Mouse (Mus musculus) lung, embryonic 15.5 days (tissue): ENCODE results near the gene Grm2. TPM values are rescaled to one million over a fixed set of nuclear protein-coding genes. Genes with fewer than 3 reads are reported as not detected.

Experiments
- ATAC-seq: fragments of 200-750 bp; cut with Nextera tagmentation; 2 replicates; pipeline ENCODE4 v1.8.0; 2017; ENCODE audit warnings: moderate number of reproducible peaks, borderline replicate concordance; ENCODE audit not compliant: low FRiP score, low TSS enrichment; ENCODE audit errors: extremely low read depth
- H3K27ac ChIP-seq: fragments of 300-500 bp; sonication (generic); 2 replicates; pipeline ENCODE4 v1.5.1; 2015; ENCODE audit warnings: moderate library complexity, mild to moderate bottlenecking, inconsistent platforms
- H3K27me3 ChIP-seq: fragments of 300-500 bp; sonication (generic); 2 replicates; pipeline ENCODE4 v1.6.1; 2015; ENCODE audit warnings: inconsistent platforms
- H3K36me3 ChIP-seq: fragments of 300-500 bp; sonication (generic); 2 replicates; pipeline ENCODE4 v1.6.1; 2015; ENCODE audit warnings: inconsistent platforms
- H3K4me1 ChIP-seq: fragments of 300-500 bp; sonication (generic); 2 replicates; pipeline ENCODE4 v1.6.1; 2015; ENCODE audit warnings: inconsistent platforms
- H3K4me2 ChIP-seq: fragments of 300-500 bp; sonication (generic); 2 replicates; pipeline ENCODE4 v1.6.1; 2015; ENCODE audit warnings: inconsistent platforms, mild to moderate bottlenecking, moderate library complexity
- H3K4me3 ChIP-seq: fragments of 300-500 bp; sonication (generic); 2 replicates; pipeline ENCODE4 v1.5.1; 2015; ENCODE audit warnings: mild to moderate bottlenecking, inconsistent platforms
- H3K9ac ChIP-seq: fragments of 300-500 bp; sonication (generic); 2 replicates; pipeline ENCODE4 v1.6.1; 2015; ENCODE audit warnings: inconsistent platforms
- H3K9me3 ChIP-seq: fragments of 300-500 bp; sonication (generic); 2 replicates; pipeline ENCODE4 v1.6.1; 2016; ENCODE audit warnings: inconsistent platforms
- WGBS: fragments of 180-500 bp; shearing (Covaris S2); methylation state at CpG from one replicate; pipeline ENCODE4 v1.1.7; 2015; 5-methylcytosine and 5-hydroxymethylcytosine counted together
- polyA plus RNA-seq: library from polyadenylated mRNA; unstranded; fragments of >200 nt; fragmentation: Nextera tagmentation; extraction: Ambion mirVana; gene quantifications from 2 replicates; pipeline ENCODE4 v1.2.1, GENCODE M21; 2015

The Grm2 gene
- polyA plus RNA-seq, 1 experiment from 2014 or later: 0.25 TPM

DNA sequence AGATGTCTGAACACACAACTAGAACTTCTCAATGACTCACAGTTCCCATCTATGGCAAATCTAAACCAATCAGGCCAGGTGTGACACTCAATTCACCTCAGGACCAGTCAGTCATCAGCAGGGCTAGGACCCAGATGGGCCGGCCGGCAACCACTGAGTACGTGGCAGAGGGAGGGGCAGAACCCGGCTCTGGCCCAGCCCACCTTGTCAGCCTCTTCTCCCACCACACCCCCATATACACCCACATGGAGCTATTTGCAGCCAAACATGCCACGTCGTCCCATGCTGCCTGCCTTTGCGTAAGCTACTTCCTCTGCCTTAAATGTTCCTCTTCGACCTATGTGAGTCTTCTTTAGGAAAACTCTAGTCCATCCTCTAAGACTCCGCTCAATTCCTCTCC lies 20.1 kb upstream of the Grm2 start:
- Histone ChIP-seq H3K4me2 (no peak overlapping the region), H3K27ac (no peak overlapping the region), H3K4me3 (no peak overlapping the region), H3K4me1 (no peaks in the 10 kb centered on the region), H3K27me3 (no peaks in the 10 kb centered on the region), H3K9ac (no peak overlapping the region), H3K36me3 (peaks cover 13% of the 10 kb centered on the region), H3K9me3 (no peaks in the 10 kb centered on the region)
- 76% methylated on average over 9 of the region's 9 CpGs for WGBS
- no peak for ATAC-seq

DNA sequence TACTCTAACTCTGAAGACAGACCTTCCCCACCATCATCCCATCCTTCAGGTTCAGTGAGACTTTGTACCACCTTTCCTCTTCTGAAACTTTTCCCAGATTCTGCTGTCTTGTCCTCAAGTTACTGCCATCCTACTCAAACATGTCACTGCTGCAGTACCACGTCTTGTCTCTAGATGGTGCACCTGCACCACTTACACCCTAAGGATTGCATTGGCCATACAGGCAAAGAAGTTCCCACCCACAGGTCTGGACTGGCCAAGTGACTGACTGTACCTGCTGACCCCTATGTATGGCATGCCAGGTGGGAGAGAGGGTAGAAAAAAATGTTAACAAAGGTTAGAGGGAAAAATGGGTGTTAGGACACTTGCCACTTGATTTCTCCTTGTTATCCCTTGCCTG lies 19.6 kb upstream of the Grm2 start:
- H3K4me3 ChIP-seq: no peak overlapping the region
- H3K9ac ChIP-seq: no peak overlapping the region
- 0% methylated on average over 1 of the region's 1 CpGs for WGBS
- no peaks in the 10 kb centered on the region for H3K9me3 ChIP-seq
- no peaks in the 10 kb centered on the region for H3K27me3 ChIP-seq
- no peak overlapping the region for H3K27ac ChIP-seq
- no peak; the same call in 1 of the 2 replicates for ATAC-seq
- no peak overlapping the region for H3K4me2 ChIP-seq
- H3K4me1 ChIP-seq: no peaks in the 10 kb centered on the region
- peaks cover 13% of the 10 kb centered on the region for H3K36me3 ChIP-seq

DNA sequence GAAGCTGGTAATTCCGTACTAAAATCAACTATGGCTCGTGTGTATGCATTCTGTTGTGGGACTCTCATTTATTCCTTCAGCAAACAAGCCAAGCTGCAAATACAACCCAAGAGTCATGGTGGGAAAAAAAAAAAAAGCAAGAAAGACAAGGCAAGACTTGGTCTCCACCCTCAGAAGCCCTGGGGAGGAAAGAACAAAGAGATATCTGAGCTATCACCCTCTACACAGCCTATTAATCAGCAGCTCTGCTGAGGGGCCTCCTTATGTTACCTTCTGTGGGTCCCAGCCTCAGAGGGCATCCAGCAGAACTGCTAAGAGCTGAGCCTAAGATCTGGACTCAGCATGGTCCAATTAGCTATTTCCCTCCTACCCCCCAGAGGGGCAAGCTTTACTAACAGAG lies 18.0 kb upstream of the Grm2 start:
- Histone ChIP-seq H3K4me3 (no peak overlapping the region), H3K27me3 (no peaks in the 10 kb centered on the region), H3K27ac (no peak overlapping the region), H3K4me1 (no peaks in the 10 kb centered on the region), H3K4me2 (no peak overlapping the region), H3K36me3 (peaks cover 9% of the 10 kb centered on the region; the same call in 1 of the 2 replicates), H3K9me3 (no peaks in the 10 kb centered on the region), H3K9ac (no peak overlapping the region)
- 75% methylated on average over 2 of the region's 2 CpGs for WGBS
- ATAC-seq: no peak

DNA sequence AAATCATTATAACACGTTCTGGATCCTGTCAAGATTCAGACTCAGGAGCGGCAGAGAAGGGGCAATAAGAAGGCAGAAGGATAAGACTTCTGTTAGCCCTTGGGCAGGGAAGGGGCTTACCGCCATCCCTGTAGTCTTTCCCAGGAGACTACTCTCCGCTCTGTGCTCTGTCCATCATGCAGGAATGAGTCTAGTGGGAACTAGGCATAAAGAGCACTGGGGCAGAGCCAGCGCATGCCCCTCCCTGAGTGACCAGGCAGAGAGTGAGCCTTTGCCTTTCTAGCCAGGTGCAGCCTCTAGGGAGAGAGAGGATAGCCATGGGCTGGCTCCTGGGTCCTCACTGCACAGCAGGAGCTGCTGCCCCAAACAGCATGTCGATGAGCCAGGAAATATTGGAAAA lies 9.0 kb upstream of the Grm2 start:
- Histone ChIP-seq H3K4me1 (no peaks in the 10 kb centered on the region), H3K36me3 (peaks cover 22% of the 10 kb centered on the region; the same call in 1 of the 2 replicates), H3K27ac (no peak overlapping the region), H3K9ac (no peak overlapping the region), H3K27me3 (no peaks in the 10 kb centered on the region), H3K9me3 (no peaks in the 10 kb centered on the region), H3K4me2 (no peak overlapping the region), H3K4me3 (no peak overlapping the region)
- 84% methylated on average over 6 of the region's 6 CpGs for WGBS
- no peak for ATAC-seq

DNA sequence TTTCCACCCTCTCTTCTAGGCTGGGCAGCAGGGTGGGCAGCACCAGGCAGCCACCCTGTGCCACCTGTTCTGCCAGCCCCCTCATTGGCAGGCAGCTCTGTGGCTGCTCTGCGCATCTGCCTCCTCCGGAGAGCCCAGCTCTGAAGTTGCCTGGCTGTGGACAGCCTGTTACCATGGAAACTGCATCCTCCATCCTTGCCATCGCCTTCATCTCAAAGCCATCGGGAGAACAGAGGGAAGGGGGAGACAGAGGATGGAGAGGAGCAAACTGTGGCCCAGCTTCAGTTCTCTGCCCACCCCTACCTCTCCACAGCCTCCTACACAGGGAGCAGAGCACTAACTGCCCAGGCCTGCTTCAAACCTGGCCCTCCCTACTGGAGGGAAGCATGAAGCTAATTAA lies 8.6 kb upstream of the Grm2 start:
- Histone ChIP-seq H3K4me2 (no peak overlapping the region), H3K36me3 (peaks cover 21% of the 10 kb centered on the region; the same call in 1 of the 2 replicates), H3K27ac (no peak overlapping the region), H3K9ac (no peak overlapping the region), H3K4me1 (no peaks in the 10 kb centered on the region), H3K9me3 (no peaks in the 10 kb centered on the region), H3K27me3 (no peaks in the 10 kb centered on the region), H3K4me3 (no peak overlapping the region)
- no peak for ATAC-seq
- 78% methylated on average over 4 of the region's 4 CpGs for WGBS

DNA sequence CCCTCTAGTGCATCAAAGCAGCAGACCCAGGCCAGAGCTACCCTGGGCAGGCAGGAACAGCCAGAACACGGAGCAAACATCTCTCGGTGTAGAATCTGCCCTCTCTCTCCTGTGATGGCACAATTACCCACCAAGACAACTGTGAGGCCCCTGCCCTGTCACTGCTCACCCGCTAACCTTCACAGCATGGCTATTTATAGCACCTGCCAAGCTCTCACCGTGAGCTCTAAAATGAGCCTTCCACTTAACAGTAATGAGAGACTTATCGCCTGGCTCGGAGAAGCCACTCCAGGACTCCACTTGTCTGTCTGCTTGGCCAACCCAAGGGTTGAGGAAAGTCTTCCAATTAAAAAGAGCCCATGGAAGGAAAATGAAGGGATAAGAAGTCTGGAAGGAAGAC lies 7.3 kb upstream of the Grm2 start:
- no peak overlapping the region for H3K4me2 ChIP-seq
- no peak overlapping the region for H3K27ac ChIP-seq
- peaks cover 22% of the 10 kb centered on the region for H3K36me3 ChIP-seq
- 81% methylated on average over 6 of the region's 6 CpGs for whole genome bisulfite sequencing
- no peak overlapping the region for H3K9ac ChIP-seq
- no peak overlapping the region for H3K4me3 ChIP-seq
- no peak for ATAC-seq
- H3K27me3 ChIP-seq: no peaks in the 10 kb centered on the region
- H3K4me1 ChIP-seq: no peaks in the 10 kb centered on the region
- H3K9me3 ChIP-seq: no peaks in the 10 kb centered on the region

DNA sequence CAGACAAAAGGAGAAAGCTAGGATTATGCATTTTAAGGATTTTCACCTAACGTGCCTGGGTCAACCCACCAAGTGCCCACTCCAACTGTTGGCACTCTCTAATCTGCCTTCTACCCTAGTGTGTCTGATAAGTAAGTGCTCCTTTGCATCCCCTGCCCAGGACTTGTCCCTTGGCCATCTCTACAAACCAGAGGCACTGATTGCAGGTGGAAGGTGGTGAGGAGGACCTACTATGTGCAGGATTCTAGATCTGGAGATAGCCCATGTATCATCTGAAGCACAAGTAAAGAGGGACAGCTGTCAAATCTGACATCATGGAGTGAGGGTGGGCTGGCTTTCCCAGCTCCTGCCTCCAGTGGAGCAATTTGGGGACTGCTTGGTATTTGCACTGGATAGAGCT lies 4.1 kb upstream of the Grm2 start:
- no peak for ATAC-seq
- H3K9me3 ChIP-seq: no peaks in the 10 kb centered on the region
- H3K27me3 ChIP-seq: peaks cover 14% of the 10 kb centered on the region
- H3K36me3 ChIP-seq: peaks cover 18% of the 10 kb centered on the region; the same call in 1 of the 2 replicates
- peaks cover 5% of the 10 kb centered on the region for H3K4me1 ChIP-seq
- H3K9ac ChIP-seq: no peak overlapping the region
- no peak overlapping the region for H3K27ac ChIP-seq
- H3K4me2 ChIP-seq: no peak overlapping the region
- WGBS: 70% methylated on average over 1 of the region's 1 CpGs
- H3K4me3 ChIP-seq: no peak overlapping the region

DNA sequence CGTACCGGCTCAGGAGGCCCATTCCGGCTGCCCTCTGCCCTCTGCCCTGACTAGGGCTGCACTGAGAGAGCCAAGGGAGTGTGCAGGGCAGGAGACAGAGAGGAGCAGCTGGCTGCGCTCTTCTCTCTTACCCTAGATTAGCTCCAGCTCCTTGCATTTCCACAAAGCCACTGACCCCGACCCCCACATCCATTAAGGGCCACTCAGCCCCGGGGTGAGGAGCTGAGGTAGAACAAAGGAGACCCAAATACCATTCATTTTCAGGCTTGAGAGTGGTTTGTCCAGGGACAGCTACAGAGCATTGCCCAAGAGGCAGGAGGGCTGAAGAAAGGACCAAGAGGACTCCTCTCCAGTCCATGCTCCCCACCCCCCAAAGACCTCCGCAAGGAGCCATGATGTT lies 3.6 kb upstream of the Grm2 start:
- peaks cover 18% of the 10 kb centered on the region; the same call in 1 of the 2 replicates for H3K36me3 ChIP-seq
- no peak overlapping the region for H3K4me2 ChIP-seq
- no peak overlapping the region for H3K4me3 ChIP-seq
- H3K4me1 ChIP-seq: peaks cover 5% of the 10 kb centered on the region
- peaks cover 19% of the 10 kb centered on the region for H3K27me3 ChIP-seq
- no peak for ATAC-seq
- H3K9me3 ChIP-seq: no peaks in the 10 kb centered on the region
- no peak overlapping the region for H3K27ac ChIP-seq
- WGBS: 69% methylated on average over 7 of the region's 7 CpGs
- no peak overlapping the region for H3K9ac ChIP-seq

DNA sequence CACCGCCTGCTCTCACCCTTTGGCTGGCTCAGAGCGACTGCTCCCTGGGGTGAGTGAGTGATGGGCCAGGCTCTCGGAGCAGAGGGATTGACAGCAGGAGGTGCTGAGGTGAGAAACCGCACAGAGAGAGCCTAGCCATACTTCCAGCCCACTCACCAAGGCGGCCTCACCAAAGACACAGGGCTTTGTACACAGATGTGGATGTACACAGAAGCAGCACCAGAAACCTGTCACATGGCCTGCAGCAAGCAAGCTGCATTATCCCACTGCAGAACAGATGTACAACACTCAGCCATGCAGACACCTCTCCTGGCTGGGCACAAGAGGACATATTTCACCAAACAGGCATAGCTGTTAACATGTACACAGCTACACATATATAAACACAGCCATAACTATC lies 1.7 kb upstream of the Grm2 start:
- H3K4me3 ChIP-seq: no peak overlapping the region
- H3K4me2 ChIP-seq: no peak overlapping the region
- H3K9ac ChIP-seq: no peak overlapping the region
- WGBS: 28% methylated on average over 5 of the region's 5 CpGs
- no peaks in the 10 kb centered on the region for H3K9me3 ChIP-seq
- H3K27ac ChIP-seq: no peak overlapping the region
- peaks cover 28% of the 10 kb centered on the region for H3K27me3 ChIP-seq
- peaks cover 5% of the 10 kb centered on the region for H3K4me1 ChIP-seq
- ATAC-seq: no peak
- peaks cover 16% of the 10 kb centered on the region; the same call in 1 of the 2 replicates for H3K36me3 ChIP-seq

DNA sequence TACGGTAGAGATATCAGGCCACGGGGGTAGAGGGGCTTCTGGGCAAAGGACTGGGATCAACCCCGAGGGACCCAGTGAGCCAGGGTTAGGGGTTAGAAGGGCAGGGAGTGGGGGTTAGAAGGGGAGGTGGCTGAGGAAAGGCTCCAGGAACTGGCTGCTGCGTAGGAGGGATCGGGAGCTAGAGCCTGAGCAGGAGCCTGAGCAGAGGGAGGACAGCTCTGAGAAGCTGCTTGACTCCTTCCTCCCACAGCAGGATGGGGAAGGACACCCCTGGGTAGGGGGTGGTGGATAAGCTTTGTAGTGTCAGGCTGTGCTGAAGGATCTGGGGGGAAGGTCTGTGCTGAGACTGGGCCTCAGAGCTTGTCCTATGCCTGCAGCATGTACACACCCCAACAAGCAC lies 938 bp upstream of the Grm2 start:
- Histone ChIP-seq H3K9ac (no peak overlapping the region), H3K27me3 (peaks cover 28% of the 10 kb centered on the region), H3K4me3 (no peak overlapping the region), H3K9me3 (no peaks in the 10 kb centered on the region), H3K27ac (no peak overlapping the region), H3K4me1 (peaks cover 5% of the 10 kb centered on the region), H3K36me3 (peaks cover 8% of the 10 kb centered on the region; the same call in 1 of the 2 replicates), H3K4me2 (no peak overlapping the region)
- 37% methylated on average over 5 of the region's 5 CpGs for WGBS
- no peak for ATAC-seq

DNA sequence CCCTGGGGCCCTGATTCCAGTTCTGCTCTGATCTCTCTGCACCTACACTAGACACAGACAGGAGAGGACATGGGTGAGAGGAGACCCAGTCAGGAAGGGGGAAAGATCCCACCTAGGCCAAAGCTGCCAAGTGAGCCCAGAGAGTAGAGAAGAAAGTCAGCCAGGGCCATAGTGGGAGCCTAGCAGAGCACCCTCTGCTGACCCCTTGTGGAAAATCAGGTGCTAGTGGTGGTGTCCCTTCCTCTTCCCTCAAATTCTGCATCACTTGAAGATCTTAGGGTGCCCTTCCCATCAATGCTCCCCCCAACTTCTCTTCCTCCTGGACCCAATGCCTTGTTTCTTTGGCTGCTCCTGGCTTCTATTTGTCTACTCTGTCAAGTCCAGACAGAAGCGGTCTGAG lies 3.2 kb downstream of the Grm2 start:
- H3K4me3 ChIP-seq: no peak overlapping the region
- H3K4me1 ChIP-seq: peaks cover 5% of the 10 kb centered on the region
- H3K36me3 ChIP-seq: no peaks in the 10 kb centered on the region
- peaks cover 28% of the 10 kb centered on the region for H3K27me3 ChIP-seq
- no peak overlapping the region for H3K9ac ChIP-seq
- no peak overlapping the region for H3K27ac ChIP-seq
- ATAC-seq: no peak
- H3K4me2 ChIP-seq: no peak overlapping the region
- H3K9me3 ChIP-seq: no peaks in the 10 kb centered on the region
- 65% methylated on average over 1 of the region's 1 CpGs for WGBS

DNA sequence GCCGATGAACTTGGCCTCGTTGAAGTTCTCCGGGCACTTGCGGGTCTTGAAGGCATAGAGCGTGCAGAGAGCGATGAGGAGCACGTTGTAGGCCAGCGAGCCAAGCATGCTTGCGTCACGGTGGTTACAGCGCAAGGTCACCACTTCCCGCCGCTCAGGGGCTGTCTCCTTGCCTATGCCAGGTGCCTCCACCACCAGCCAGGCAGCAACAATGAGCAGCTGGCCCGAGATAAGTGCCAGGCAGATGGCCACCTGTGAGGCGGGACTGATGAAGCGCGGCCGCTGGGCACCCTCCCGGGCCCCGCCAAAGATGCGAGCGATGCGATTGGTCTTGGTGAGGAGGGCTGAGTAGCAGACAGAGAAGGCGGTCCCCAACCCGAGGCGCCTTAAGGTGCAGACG lies 8.7 kb downstream of the Grm2 start:
- WGBS: 56% methylated on average over 27 of the region's 27 CpGs
- H3K27me3 ChIP-seq: peaks cover 3% of the 10 kb centered on the region; the same call in 1 of the 2 replicates
- ATAC-seq: no peak
- H3K4me1 ChIP-seq: no peaks in the 10 kb centered on the region
- no peak overlapping the region for H3K4me3 ChIP-seq
- no peaks in the 10 kb centered on the region for H3K36me3 ChIP-seq
- no peaks in the 10 kb centered on the region for H3K9me3 ChIP-seq
- H3K4me2 ChIP-seq: no peak overlapping the region
- H3K9ac ChIP-seq: no peak overlapping the region
- H3K27ac ChIP-seq: no peak overlapping the region

DNA sequence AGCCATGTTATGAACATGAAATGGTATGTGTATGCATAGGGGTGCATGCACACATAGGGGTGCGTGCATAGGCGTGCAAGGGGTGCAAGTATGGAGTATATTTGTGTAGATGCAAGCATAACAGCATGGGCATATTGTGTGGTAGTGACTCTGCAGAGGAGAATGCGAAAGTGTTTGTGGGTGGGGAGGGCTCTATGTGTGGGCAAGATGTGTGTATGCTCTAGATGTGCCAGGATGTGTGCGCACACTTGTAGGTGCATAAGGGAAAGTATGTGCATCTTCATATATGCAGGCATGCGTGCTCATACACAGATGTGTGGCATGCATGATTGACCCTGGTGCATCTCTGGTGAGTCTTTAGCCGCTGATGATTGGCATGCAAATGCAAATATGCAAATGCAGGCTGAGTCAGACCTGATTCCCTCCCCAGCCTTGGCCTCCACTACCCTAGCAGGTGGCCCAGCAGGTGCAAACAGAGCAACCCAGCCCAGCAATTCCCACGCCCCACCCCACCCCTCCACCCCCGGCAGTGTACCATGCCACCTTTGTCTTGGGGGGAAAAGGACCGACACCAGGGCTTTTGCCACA lies 10.1 kb downstream of the Grm2 start:
- ATAC-seq: no peak
- no peaks in the 10 kb centered on the region for H3K9me3 ChIP-seq
- no peak overlapping the region for H3K4me3 ChIP-seq
- 72% methylated on average over 9 of the region's 9 CpGs for WGBS
- no peak overlapping the region for H3K4me2 ChIP-seq
- H3K27me3 ChIP-seq: peaks cover 3% of the 10 kb centered on the region; the same call in 1 of the 2 replicates
- H3K9ac ChIP-seq: no peak overlapping the region
- no peak overlapping the region for H3K27ac ChIP-seq
- H3K36me3 ChIP-seq: no peaks in the 10 kb centered on the region
- H3K4me1 ChIP-seq: no peaks in the 10 kb centered on the region
